Mouse (Mus musculus): ENCODE data around the gene Apmap.
A peak's percentile ranks its signal among the peaks of the same experiment; 100 is the strongest.

Apmap gene

DNA sequence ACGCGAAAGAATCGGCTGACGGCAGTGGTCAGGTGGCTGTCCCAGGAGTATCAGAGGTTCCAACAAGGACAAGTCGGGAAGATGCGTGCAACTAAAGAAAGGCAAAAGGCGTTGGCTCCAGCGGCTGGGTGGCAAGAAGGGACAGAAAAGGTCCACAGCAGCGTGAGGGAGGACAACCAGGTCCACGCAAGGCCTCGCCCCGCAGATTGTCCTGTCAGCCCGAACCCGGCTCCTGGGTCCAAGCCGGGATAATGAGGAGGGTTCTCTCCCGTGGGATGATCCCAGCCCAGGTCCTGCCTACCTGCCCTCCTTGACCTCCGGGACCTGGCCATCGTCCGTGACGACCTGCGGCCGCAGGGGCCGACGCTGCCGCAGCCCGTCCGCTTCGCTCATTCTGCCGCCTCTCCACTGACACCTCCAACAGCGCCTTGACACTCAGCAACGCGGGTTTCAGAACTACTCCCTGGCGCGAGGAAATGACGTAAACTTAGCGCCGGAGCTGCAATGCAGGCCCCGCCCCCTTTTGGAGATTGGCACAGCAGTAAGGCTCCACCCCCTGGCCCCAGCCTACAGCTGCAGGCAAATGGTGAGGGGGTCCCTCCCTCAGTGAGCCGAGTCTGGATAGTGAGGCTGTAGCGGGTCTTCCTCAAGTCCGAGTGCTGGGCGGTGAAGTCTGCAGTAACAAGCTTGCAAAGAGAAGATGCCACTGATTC is at the start of gene Apmap:
Gene Apmap (minus strand): TSS at position 481 of the 713 bp plus-strand sequence.
- DNase-seq (ENCODE audit: low spot score), result peak; percentile 98

DNA sequence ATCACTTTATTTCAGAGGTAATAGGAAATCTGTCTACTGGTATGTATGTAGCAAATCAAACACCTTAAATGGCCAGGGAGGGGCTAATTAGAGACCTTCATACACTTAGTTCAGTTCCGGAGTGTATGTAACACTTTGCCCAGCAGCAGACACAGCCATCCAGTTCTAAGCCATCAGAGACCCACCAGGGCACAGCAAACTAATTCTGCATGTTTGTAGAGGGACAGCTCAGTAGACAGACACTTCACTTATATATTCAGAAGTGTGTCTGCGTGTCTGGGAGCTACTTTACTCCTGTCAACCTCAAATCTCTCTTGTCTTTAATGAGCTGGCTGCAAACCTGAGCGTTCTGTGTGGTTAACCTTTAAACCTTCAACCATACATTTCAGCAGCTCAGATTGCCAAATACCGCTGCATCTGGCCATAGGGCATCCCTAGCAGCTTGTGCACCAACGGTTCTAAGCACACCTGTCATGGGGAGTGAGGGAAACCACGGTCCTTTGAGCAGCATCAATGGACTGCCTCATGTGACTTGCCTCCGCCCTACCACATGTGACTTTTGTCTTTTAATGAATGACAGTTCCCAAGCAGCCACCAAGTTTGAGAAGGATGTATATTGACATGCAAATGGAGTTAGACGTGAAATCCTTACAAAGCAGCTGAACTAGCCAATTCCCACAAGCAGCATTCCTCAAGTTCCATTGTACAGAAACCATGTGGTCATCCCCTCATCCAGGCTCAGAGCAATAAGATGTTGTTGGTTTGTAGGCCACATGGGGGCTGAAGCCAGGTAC is 48.8 kb upstream of the Apmap start:
- DNase-seq (ENCODE audit: low spot score), result peak; percentile 17

DNA sequence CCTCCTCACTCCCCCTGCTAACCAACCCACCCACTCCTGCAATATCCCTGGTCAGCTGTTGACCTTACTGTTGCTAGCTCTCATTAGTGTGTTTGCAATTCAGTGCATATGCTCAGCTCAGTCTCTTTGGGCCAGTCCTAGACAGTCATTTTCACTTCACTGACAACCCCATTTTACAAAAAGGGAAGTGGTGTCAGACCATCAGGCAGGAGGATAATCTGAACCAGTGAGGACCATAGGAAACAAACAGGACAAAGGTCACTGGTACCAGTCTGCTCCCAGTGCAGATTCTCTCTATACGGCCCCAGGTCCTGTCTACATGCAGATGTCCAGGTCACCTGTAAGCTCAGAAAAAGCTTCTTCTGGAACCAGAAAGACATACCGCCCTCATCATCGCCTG is 47.7 kb upstream of the Apmap start:
- no peak for DNase-seq (ENCODE audit: low spot score)

DNA sequence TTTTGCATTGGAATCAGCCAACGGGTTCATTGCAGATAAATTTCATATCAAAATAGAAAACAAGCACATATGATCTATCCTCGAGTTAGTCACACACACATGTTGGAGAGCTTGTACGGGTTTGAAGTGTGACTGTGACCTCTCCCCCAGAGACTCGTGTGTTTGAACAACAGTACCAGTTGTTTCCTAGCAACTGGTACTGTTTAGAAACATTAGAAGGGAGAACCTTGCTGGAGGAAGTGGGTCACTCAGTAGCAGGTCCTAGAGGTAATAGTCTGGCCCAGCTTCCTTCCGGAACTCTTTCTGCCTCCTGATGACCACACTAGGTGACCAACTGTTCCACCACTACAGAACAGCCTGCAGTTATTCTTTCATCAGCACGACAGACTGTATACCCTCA is 46.9 kb upstream of the Apmap start:
- DNase-seq (ENCODE audit: low spot score), result no peak

DNA sequence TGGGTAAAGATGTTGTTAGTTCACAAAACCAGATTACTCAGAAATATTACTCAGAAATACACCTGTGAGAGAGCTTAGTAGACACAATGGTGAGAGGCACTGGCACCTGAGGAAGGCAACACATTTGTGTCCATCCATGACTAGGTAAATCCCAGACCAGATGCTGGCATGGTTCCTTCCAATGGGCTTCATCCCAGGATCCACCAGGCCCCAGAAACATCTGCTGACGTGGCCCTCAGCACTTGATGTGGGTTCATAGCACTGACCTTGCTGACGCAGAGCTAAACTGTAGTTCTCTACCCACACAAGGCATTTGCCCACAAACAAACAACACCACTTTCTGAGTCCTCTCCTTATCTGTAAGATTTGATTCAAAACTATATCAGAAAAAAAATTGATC is 46.4 kb upstream of the Apmap start:
- DNase-seq (ENCODE audit: low spot score), result no peak

DNA sequence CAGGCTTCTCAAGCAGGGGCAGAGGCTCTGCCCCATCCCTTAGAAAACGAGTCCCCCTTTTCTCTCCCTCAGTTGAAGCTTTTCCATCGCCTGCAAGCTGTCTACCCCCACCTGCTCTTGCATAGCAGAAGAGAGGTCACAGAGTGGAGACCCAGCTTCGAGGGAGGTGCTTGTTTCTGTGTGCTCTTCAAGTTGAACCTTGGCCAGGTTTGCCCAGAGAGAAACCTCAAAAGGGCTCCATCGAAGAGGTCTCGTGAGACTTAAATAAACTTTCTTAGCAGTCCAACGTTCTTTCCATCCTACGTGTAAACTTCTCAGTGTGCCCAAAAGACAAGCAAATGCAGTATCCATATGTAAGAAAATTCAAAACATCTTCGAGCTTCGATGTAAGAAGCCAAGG is 43.0 kb upstream of the Apmap start:
- no peak for DNase-seq (ENCODE audit: low spot score)

DNA sequence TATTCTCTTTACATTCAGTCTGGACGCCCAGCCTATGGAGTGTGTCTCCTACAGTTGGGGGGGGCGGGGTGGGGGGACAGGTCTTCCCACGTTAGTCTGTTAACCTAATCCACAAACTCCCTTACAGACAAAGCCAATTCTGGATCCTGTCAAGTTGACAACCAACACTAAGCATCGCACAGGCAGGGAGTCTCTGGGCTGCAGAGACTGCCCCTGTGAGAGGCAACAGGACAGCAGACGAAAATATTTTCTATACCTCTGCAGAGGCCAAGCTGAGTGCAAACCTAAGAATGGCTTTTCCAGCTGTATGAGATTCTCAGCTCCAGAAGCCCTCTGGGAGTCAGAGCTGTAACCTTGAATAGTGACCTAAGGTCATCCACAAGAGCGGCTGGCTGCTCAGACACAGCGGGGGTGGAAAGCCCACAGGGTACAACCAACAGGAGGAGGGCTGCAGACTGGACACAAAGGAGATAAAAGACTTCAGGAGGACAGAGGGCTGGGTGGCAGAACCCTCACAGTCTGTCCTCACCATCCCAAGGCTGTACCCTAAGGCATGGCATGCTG is 42.2 kb upstream of the Apmap start:
- DNase-seq (ENCODE audit: low spot score), result peak; percentile 69

DNA sequence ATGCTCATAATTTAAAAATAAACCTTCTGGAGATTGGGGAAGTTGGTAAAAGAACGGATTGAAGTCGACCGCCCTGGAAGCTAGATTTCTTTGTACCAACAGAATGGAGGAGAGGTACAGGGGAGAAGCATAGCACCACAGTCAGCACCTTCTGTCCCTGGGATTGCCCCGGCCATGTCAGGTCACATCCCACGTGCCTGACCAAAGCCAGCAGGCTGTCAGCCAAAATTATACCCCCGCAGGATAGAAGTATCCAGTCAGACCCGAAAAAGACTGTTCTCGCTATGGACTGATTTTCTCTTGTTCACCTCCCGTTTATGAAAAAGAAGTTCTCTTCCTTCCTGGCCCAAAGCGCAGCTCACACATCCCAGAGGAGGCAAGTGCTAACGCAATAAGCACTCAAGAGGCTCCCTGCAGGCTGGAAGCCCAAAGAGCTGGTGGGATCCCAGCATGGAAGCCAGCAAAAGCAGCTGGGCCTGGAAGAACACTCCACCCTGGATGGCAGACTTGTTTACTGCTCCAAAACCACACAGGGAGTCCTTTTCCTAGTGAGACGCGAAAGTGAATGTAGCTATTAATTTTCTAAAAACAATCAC is 40.0 kb upstream of the Apmap start:
- DNase-seq (ENCODE audit: low spot score), result no peak

DNA sequence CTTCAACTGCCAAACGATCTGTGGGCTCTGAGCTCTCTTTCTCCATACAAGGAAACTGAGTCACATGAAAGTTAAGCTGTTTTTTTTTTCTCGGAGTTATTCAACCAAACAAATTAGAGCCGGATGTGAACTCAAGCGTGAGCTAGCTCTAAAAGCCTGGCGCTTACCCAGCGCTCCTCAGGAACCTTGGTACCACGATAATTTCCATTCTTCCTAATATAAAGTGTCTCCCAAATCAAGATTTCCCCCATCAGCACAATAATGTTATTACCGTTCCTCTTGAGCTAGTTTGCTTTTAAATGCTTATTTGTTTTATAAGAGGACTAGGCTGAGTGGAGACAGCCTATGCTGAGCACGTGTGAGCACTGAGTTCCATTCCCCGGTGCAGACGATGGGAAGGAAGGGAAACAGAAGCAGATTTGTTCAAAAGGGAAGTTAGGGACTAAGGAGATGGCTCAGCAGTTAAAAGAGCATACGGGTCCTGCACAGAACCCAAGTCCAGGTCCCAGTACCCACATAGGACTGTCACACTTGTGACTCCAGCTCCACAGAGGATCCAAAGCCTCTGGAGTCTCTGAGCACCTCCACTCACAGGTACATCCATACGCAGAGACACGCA is 39.4 kb upstream of the Apmap start:
- DNase-seq (ENCODE audit: low spot score), result no peak

DNA sequence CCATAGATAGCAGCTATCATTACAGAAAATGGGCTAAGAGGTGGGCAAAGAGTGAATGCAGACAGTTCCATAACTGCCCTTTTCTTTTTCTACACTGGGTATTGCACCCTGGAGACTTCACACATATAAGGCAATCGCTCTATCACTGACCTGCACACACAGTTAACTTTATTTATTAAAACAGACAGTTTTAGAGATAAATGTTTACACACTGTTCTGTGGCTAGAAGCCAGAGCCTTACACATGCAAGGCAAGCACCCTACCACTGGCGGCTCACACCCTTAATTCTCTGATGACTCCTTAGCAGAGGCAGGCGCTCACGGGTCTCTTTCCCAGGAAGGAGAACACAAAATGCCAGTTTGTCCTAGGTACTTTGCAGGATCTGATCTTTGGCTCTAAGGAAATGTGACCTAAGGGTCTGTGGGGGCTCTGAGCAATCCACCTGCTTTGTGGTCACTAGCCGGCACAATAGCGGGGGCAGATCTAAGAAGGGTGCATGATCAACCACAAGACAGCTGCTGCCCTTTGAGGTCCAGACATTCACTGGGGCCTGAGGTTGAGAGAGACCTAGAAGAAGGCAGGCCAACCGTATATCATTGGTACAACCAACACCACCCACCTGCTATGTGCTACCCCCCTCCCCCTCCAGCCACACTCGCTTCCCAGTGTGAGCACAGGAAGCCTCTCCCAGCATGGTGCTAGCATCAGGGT is 38.2 kb upstream of the Apmap start:
- DNase-seq (ENCODE audit: low spot score), result no peak

DNA sequence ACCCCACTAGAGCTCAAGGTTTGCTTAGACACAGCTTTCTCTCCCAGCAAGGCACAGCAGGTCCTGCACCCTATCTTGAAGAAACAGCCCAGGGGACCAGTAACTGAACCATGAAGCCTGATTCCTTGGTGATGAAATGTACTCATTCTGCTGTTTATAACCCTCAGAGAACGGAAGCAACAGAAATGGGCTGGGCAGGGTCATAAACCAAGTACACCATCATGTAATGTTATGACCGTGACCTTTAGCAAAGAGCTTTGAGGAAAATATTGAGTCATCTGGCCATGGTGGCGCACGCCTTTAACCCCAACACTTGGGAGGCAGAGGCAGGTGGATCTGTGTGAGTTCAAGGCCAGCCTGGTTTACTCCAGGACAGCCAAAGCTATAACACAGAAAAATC is 36.9 kb upstream of the Apmap start:
- no peak for DNase-seq (ENCODE audit: low spot score)

DNA sequence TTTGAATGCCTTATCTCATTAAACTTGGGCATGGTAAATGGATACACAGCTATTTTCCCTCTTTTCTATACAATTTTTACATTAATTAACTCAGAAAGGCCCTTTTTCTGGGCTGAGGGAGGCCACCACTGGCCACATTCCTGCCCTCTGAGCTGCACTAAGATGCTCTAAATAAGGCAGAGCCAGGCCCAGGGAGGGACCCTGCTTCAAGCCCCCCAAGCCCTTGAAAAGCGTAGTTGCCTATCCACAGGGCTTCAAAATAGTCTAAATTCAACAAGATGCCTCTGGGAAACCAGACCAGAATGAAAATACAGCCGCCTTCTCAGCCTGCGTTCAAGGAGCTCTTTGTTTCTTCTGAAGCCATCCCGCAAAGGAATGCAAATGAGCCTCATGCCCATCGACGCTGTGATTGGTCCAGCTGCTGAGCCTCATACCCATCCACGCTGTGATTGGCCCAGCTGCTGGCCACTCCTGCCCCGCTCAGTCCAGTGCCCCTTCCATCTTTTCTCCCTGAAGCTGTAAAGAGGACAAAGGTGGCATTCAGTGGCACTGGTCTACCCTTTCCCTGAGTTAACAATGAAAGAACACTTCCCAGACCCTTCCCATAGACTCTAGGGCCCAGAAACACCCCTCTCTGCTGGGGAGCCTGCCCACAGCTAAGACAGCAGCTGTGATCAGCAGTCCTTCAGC is 35.5 kb upstream of the Apmap start:
- peak; percentile 67 for DNase-seq (ENCODE audit: low spot score)

DNA sequence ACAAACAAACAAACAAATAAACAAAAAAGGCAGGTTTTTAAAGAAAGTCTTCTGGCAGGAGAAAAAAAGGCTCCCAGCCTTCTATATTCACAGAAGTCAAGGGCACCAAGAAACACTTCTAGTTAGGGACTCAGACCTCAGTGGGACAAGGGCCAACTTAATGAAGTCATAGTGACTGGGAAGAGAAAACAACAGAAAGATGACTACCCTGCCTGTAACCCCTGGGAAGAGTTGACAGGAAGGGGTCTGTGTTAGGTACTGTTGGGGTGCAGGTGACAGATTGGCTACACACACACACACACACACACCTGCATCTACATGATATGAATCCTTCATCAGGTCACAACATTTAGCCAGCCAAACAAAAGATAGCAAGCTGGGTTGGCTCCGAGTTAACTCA is 34.8 kb upstream of the Apmap start:
- no peak for DNase-seq (ENCODE audit: low spot score)

DNA sequence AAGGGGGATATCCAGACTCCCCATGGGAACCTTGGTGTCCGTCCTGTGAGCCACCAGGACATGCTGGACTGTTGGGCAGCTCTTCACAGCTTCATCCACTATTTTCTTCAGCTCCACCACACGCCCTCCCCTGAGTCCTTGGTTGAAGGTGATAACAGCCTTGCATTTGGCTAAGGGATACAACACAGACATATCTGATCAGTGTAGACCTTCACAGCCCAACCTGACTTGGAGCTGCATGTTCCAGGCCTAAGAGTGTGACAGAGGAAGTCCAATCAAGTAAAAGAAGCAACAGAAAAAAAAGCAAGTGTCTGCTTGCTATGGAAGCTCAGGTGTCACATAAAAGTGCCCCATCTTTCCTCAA is 30.0 kb upstream of the Apmap start:
- DNase-seq (ENCODE audit: low spot score), result no peak

DNA sequence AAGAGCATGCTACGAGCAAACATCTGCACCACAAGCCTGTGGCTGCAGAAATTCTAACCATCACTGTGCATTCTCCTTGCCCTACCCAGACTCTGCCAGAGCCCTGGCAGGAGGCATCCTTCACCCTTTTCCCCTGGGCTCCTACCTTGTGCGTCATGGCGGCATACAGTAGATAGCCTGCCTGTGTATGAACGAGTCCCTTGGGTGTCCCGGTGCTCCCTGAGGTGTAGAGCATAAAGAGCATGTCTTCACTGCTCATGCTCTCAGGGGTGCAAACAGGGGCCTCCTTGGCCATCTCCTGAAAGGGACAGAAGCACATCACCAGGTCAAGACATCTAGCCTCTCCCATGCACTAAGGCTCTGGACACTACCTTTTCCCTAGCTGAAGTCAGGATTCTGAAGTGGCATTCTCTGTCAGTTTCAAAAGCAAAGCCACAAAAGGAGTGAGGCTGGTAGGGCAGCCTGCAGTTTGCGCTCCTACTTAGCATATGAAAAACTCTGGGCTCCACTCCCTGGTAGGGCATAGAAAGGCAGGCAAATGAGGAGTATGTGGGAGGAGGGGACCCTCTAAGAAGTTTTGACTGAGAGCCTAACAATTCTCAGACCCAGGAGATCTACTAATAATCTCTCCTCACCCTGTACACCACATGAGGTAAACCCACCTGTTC is 29.5 kb upstream of the Apmap start:
- DNase-seq (ENCODE audit: low spot score), result peak; percentile 23

DNA sequence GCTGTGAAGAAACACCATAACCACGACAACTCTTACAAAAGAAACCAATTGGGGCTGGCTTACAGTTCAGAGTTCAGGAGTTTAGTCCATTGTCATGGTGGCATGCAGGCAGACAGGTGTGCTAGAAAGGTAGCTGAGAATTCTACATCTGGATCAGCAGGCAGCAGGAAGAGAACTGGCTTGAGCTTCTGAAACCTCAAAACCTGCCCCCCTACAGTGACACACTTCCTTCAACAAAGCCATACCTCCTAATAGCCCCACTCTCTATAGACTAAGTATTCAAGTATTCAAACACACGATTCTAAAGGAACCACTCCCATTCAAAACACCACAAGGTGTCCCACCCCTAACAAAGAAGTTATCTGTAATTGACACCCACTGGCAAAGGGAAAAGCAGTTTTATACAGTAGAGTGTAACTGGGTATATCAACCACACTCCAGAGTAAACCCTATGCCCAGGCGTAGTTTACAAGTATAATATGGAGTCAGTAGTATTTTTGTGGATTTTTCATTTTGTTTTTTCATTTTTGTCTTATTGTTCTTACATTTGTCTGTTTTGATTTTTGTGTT is 27.6 kb upstream of the Apmap start:
- DNase-seq (ENCODE audit: low spot score), result no peak

DNA sequence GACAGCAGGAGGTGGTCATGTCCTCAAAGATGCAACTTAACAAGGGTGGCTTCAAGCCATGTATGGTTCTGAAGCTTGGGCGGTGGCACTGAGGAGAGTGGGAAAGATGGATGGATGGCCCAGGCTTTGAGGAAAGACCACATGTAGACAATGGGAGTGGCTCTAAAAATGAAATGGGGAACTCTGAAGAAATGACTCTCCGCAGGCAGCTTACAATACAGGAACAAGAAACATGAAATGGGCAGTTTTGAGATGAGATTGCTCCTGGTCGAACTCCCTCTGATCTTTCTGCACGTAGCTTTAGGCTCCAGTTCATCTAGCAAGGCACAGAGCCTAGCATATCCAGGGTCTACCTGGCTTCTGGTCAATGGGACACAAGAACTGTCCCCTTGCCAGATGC is 20.9 kb upstream of the Apmap start:
- DNase-seq (ENCODE audit: low spot score), result no peak

DNA sequence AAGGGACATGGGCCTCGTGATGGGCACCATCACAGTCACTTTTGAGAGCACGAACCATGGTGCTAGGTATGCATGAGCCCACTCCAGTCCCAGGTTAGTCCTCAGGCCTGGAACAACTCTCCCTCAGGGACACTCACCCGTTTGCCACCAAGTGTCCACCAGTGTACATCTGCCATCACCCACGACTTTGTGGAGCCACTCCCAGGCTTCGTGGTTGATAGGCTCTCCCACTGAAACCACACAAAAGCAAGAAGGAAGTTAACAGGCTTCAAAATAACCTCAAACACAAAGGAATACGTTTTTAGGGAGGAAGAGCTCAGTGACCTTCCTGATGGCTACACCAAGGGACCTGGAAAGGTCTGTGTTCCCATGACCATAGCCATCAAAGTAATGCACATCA is 18.8 kb upstream of the Apmap start:
- DNase-seq (ENCODE audit: low spot score), result no peak

DNA sequence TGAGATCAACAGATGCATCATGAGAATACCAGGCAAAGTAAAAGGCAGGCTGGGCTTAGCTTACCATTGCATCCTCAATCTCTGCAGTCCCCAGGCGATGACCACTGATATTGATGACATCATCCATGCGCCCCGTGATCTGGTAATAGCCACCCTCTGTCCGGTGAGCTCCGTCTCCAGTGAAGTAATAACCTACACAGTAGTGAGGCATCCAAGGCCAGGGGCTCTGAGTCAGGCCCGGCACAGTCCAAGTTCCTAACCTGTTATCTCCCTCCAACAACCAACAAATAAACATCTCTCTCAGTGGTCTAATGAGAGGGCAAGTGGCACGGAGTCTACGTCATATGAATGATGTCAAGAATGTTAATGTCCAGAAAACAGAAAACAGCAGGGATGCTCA is 16.6 kb upstream of the Apmap start:
- no peak for DNase-seq (ENCODE audit: low spot score)

DNA sequence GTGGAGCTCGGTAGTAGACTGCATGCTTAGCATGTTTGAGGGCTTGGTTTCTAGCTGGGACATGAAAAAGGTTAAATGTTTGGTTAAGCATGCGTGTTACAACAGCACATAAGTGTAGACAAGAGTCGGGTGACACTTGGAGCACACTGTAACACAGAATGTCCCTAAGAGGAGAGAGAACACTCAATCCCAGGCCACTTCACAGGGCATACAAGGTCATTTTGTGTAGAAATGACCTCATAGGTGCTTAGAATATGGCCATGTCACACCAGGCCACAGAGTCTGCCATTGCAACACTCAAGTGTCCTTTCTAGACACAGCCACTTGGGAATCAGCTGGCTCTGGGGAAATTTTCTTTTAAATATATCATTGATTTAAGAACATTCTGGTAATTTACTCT is 15.6 kb upstream of the Apmap start:
- DNase-seq (ENCODE audit: low spot score), result no peak

Data from embryo, embryonic 10 days (tissue).